10 mouse cellular contexts compared by ENCODE assay signal in the genomic region with DNA sequence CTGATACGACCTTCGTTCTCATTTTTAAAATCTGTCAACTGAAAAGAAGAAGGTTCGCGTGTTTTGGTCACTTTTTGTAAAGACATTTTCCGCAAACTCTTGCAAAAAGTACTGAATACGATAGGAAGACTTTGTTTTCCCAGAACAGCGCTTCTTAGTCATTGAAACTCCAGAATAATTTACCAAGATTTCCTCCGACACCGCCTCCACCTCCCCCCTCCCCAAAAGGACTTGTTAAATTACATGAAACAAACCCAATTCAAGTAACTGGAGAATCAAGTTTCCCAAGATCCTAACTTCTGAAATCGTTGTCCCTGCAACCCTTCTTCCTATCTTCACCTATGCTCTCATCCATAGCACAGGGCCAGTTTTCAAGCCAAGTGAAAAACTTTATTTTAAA. TPM values are rescaled to one million over a fixed set of nuclear protein-coding genes. Genes with fewer than 3 reads are reported as not detected.
DNase-seq lines count a peak whose midpoint lies in the region; ATAC-seq lines count a peak whose summit lies in the region.
"Had no signal": no experiment of that assay in that cellular context is flagged by ENCODE, and none has a peak within 500 bp of the region (broad histone marks: within the 10 kb centered on the region; RNA-seq: fewer than 3 reads in every experiment).

No protein-coding gene starts in this region.

- H3K36me3 ChIP-seq in heart, embryonic 12.5 days: no peaks in the 10 kb centered on the region
- no peaks in the 10 kb centered on the region for H3K36me3 ChIP-seq in forebrain, embryonic 12.5 days (replicated peaks)
- H3K36me3 ChIP-seq in liver, embryonic 15.5 days (replicated peaks): no peaks in the 10 kb centered on the region

- H3K4me2 ChIP-seq in heart, embryonic 12.5 days: peak overlapping the region; percentile 79
- peak overlapping the region; percentile 64 for H3K4me2 ChIP-seq in forebrain, embryonic 12.5 days
- peak overlapping the region; percentile 89 for H3K4me2 ChIP-seq in liver, embryonic 15.5 days

- H3K9ac ChIP-seq in heart, embryonic 12.5 days: peak overlapping the region; percentile 83
- peak overlapping the region; percentile 84 for H3K9ac ChIP-seq in forebrain, embryonic 12.5 days
- H3K9ac ChIP-seq in liver, embryonic 15.5 days: peak overlapping the region; percentile 79

- peaks cover 28% of the 10 kb centered on the region for H3K4me1 ChIP-seq in heart, embryonic 12.5 days (replicated peaks)
- H3K4me1 ChIP-seq in forebrain, embryonic 12.5 days: peaks cover 31% of the 10 kb centered on the region
- H3K4me1 ChIP-seq in liver, embryonic 15.5 days (replicated peaks): peaks cover 36% of the 10 kb centered on the region

- no peaks in the 10 kb centered on the region for H3K27me3 ChIP-seq in heart, embryonic 12.5 days (replicated peaks)
- no peaks in the 10 kb centered on the region for H3K27me3 ChIP-seq in forebrain, embryonic 12.5 days
- peaks cover 7% of the 10 kb centered on the region; the same call in 1 of the 2 replicates for H3K27me3 ChIP-seq in liver, embryonic 15.5 days
- H3K27me3 ChIP-seq: Patski had no signal

- peak overlapping the region; percentile 90 for H3K4me3 ChIP-seq in heart, embryonic 12.5 days
- H3K4me3 ChIP-seq in forebrain, embryonic 12.5 days (replicated peaks): peak overlapping the region; percentile 94
- H3K4me3 ChIP-seq in liver, embryonic 15.5 days (replicated peaks): peak overlapping the region; percentile 73

- H3K27ac ChIP-seq in heart, embryonic 12.5 days (ENCODE audit: poor library complexity, severe bottlenecking): peak overlapping the region; percentile 97
- peak overlapping the region; percentile 91 for H3K27ac ChIP-seq in forebrain, embryonic 12.5 days
- H3K27ac ChIP-seq in liver, embryonic 15.5 days (replicated peaks): peak overlapping the region; percentile 80

- DNase-seq in heart, postnatal 4 days: no peak
- DNase-seq in CD4-positive helper T cell, adult 2 months (ENCODE audit: low read depth, low spot score): peak; percentile 18
- DNase-seq in ovary, postnatal 10 days (ENCODE audit: low spot score): no peak
- DNase-seq in layer of hippocampus, adult 18-20 months (ENCODE audit: low spot score in 2 of 2): no peak
- DNase-seq: lung, adult 18-20 months had no signal

- WGBS in heart, embryonic 12.5 days: 2% methylated on average over 10 of the region's 10 CpGs
- WGBS in forebrain, embryonic 12.5 days: 1% methylated on average over 10 of the region's 10 CpGs
- 2% methylated on average over 10 of the region's 10 CpGs for WGBS in liver, embryonic 15.5 days (ENCODE audit: insufficient replicate concordance)

- no peak for ATAC-seq in heart, embryonic 12.5 days (ENCODE audit: insufficient number of reproducible peaks, low FRiP score)
- no peak for ATAC-seq in forebrain, embryonic 12.5 days (ENCODE audit: low FRiP score)
- no peak for ATAC-seq in liver, embryonic 15.5 days (ENCODE audit: insufficient read depth)
- ATAC-seq in cerebellum, adult (ENCODE audit: insufficient number of reproducible peaks, low FRiP score, low TSS enrichment): no peak

- no peaks in the 10 kb centered on the region for H3K9me3 ChIP-seq in heart, embryonic 12.5 days (replicated peaks)
- no peaks in the 10 kb centered on the region for H3K9me3 ChIP-seq in forebrain, embryonic 12.5 days
- H3K9me3 ChIP-seq in liver, embryonic 15.5 days (replicated peaks): no peaks in the 10 kb centered on the region

RNA-seq across cellular contexts. Expression of a gene that starts 0.7 kb away (rescaled TPM):
- 66.8 and 69.9 TPM in 2 replicates for polyA plus RNA-seq in heart, embryonic 12.5 days (2016; fragmentation: Nextera tagmentation; extraction: Ambion mirVana)
- 10 to 100 TPM; 39.7 to 44.8 TPM for total RNA-seq in heart, postnatal 4 days (2021)
- 113 and 114 TPM in 2 replicates for polyA plus RNA-seq in forebrain, embryonic 12.5 days (2016; fragmentation: Nextera tagmentation; extraction: Ambion mirVana)
- 68.3 and 69.2 TPM in 2 replicates for polyA plus RNA-seq in liver, embryonic 15.5 days (2015; fragmentation: Nextera tagmentation; extraction: Ambion mirVana)
- total RNA-seq in layer of hippocampus, adult 18-20 months (2021): 10 to 100 TPM; 64.8 to 70.2 TPM
